Mouse (Mus musculus): Measurements from ENCODE around the gene Gm10563. TPM values are rescaled to one million over a fixed set of nuclear protein-coding genes. Genes with fewer than 3 reads are reported as not detected.
"Not testable (repeated sequence)": the region's sequence is repeated elsewhere in the genome, so short reads cannot be mapped to it uniquely, and the experiment has no call there.

Gm10563 gene
- total RNA-seq, 2 experiments from 2014 or later: not detected

DNA sequence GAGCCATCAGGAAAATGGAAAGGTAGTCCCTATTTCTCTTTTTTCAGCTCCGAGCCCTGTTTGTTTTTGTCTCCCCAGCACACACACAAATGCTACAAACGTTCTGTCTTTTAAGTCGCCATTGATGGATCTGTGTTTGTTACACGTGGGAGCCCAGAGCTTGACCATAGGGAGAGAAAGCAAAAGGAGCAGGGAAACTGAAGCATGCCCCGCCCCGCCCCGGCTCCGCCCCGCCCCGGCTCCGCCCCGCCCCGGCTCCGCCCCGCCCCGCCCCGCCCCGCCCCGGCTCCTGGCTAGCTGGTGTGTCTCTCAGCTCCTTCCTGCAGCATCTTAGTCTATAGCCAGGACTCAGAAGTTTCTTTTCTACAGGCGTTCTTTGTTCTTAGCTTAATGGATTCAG is 46.7 kb downstream of the Gm10563 start:
- no peak for DNase-seq

DNA sequence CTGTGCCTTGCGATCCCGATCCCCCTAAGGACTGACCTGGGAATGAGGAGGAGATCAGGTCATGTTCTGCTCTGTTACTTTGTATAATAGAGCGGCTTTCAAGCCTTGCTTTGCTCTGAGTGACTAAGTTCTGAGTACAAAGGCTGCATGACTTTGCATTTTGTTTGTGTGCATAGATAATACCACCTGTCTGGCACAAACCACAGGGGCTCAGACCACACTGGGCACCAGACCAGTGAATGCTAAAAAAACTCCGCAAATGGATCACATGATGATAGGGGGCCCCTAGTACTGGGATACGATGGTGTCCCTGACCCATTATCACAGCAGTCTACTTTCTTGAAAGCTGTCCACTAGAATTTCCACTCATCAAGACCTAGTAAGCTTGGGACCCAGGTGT is 48.6 kb downstream of the Gm10563 start:
- DNase-seq: no peak

GRCm38 (mm10) chr4:155595777-155596176 is 49.4 kb downstream of the Gm10563 start:
- DNase-seq: peak; percentile 51

GRCm38 (mm10) chr4:155593780-155594179 is 51.4 kb downstream of the Gm10563 start:
- peak in 1 of 2 experiments; percentile 57 for DNase-seq

- peak in 1 of 2 experiments; percentile 59 for DNase-seq
These were observed 54.0 kb downstream of the Gm10563 start for GRCm38 (mm10) chr4:155591012-155591719.

- no peak for DNase-seq
These were observed 55.9 kb downstream of the Gm10563 start for GRCm38 (mm10) chr4:155589356-155589755.

DNA sequence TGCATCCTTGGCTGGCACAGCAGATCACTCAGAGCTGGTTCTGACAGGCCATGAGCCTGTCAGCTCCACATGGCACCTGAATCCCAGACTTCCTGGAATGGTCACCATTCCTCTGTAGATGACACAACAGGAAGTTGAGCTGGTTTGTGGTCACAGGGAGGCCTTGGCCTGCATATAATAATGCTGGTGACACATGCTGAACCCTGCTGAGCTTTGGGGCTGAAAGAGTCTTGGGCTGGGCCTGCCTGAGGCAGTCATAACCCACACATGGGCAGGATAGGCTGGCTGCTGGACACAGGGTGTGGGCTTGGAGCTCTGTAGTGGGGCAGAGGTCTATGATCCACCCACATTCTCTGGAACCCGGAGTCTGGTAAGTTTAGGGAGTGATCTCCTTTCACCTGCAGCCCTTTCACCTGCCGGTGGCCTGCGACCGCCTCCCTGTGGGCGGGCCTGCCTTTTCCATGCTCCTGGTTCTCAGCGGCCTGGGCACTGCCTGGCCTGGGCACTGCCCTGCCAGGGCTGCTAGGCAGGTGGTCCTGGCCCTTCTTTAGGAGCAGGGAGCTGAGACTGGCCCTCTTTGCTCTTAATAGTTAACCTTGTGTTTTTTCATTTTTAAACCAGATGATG is 62.8 kb downstream of the Gm10563 start:
- peak; percentile 71 to 83 for DNase-seq

- DNase-seq: peak; percentile 66 to 73
These were observed 64.8 kb downstream of the Gm10563 start for GRCm38 (mm10) chr4:155580420-155580819.

- peak; percentile 95 for DNase-seq
These were observed 66.7 kb downstream of the Gm10563 start for GRCm38 (mm10) chr4:155578336-155579125.

GRCm38 (mm10) chr4:155577741-155578140 is 67.5 kb downstream of the Gm10563 start:
- no peak for DNase-seq

GRCm38 (mm10) chr4:155577132-155577531 is 68.1 kb downstream of the Gm10563 start:
- DNase-seq: peak; percentile 77 to 83

DNA sequence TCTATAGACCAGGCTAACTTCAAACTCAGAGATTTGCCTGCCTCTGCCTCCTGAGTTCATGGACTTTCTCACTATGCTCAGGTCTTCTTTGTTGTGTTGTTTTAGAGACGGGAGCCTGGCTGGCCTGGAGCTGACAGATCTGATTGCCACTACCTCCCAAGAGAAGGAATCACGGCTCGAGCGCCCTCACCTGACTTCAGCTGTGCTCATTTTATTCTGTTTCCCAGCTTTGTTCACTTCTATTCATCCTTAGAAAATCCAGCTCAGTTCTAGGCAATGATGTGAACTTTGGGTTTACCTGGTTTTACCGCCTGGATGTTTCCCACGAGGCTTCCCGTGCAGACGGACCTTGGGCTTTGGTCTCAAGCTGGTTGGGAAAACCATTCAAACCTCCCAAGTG is 69.7 kb downstream of the Gm10563 start:
- no peak for DNase-seq

DNA sequence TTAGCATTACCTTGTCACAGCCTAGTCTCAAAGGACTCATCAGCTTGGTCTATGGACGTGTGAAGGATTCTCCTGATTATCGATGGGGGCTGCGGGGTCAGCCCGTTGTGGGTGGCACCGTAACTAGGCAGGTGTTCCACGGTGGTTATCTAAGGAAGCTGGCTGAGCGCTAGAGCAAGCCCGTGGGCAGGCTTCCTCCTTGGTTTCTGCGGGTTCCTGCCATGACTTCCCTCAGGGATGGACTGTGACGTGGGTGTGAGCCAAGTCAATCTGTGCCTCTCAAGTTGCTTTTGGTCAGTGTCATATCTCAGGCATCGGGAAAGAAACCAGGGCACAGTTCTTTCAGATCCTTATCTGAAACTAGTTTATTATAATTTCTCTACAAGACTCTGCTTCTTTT is 70.3 kb downstream of the Gm10563 start:
- DNase-seq: no peak

DNA sequence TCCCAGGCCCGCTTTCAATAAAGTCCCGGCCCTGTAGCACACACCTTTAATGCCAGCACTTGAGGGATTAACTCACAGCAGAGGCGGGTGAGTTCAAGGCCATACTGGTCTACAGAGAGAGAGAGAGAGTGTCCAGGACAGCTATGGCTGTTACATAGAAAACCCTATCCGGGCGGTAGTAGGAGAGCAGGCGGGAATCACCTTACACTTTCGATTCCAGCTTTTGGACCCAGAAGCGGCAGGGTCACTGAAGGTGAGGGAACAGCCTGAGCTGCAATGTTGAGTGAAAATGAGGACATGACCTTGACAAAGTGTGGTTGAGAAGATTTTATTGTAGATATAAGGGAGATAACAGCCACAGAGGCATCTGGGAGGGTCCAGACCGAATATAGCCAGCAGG is 71.3 kb downstream of the Gm10563 start:
- DNase-seq: no peak

- no peak for DNase-seq
These were observed 72.1 kb downstream of the Gm10563 start for GRCm38 (mm10) chr4:155573155-155573554.

GRCm38 (mm10) chr4:155571442-155571841 is 73.8 kb downstream of the Gm10563 start:
- no peak for DNase-seq

- not testable (repeated sequence) for DNase-seq
These were observed 74.9 kb downstream of the Gm10563 start for GRCm38 (mm10) chr4:155570315-155570714.

DNA sequence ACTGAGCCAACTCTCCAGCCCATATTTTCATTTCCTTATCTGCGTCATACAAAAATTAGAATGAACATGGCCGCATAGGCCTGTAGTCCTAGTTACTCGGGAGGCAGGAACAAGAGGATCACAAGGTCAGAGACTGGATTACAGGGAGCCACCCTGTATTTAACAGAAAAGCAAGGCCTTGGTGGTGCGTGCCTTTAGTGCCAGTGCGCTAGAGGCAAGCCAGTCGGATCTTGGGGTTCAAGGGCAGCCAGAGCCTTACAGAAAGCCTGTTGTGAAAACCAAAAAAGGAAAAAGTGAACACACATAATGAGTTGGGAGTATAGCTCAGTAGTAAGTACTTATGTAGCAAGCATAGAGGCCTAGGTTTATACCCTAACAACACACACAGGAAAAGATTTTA is 75.4 kb downstream of the Gm10563 start:
- no peak for DNase-seq

DNA sequence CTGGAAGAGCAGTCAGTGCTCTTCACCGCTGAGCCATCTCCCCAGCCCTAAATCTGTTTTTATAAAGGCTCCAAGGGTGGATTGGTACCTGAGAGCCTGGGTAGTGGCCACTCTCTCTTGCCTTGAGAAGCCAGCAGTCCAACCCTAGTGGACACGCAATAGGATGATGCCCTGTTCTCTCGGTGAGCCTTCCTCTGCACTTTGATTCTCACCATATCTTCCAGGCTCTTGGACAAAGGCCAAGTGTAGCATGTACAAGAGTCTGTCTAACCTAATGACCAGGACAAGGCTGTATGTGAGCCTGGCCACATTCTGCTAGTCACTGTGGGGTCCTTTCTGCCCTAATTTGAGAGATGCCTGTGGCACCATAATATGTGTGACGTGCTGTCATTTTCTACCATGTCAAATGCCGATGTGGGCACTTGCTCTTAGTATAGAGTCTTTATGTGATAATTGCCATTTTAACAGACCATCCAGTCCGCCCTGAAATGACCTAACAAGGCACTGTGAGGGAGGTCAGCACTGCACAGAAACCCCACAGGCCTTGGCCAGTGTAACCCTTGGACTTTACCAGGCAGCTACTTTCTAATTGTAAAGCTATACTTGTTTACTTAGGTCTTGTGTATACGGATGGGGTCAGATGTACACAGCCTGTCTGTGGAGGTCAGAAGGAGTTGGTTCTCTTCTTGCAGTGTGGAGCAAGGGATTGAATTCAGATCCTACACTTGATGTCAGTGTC is 76.4 kb downstream of the Gm10563 start:
- DNase-seq: no peak

GRCm38 (mm10) chr4:155568170-155568569 is 77.0 kb downstream of the Gm10563 start:
- DNase-seq: no peak

GRCm38 (mm10) chr4:155566555-155566954 is 78.7 kb downstream of the Gm10563 start:
- no peak for DNase-seq

Measured in adrenal gland, postnatal 36 days (tissue).